Mouse (Mus musculus): ENCODE results near the gene Nostrin.

Nostrin gene

DNA sequence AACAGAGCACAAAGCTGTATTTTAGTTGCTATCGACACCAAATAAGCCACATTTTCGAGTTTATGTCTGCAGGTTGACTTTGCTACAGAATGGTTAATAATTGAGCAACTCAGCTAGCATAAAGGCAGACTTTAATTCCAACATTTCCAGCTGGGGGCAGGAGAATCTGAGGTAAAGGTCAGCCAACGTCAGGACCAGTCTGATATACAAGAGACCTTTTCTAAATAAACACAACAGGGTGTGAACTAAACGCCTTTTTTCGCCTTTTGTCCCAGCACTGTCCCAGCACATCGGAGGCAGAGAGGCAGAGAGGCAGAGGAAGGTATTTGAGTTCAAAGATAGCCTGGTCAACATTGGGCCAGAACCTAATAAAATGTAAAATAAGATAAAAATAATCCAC lies 69.6 kb downstream of the Nostrin start:
- no peak for DNase-seq (ENCODE audit: low spot score)

DNA sequence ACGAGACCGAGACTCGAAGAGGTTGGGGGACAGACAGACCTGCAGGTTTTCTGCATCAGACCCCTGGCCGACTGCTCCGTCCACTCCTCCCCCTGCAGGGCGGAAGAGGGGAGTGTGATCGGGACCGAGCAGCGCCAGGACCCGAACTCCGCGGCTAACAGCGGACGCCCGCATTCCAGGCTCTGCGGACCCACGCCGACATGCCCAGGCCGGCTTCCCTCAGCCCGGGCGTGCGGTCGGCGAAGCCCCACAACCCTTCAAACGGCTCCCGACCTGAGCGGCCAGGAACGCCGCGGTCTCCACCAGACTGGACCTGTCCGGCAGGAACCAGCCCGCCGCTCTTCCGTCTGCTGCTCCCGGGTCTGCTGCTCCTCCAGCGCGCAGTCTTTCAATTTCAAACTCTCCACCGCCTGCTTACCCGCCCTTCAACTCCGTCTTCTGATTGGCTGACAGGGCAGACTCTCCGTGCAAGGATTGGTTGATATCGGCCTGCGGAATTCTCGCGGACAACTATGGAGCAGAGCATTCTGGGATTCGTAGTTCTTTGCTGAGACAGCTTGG lies 70.3 kb downstream of the Nostrin start, which contains the start of gene Spc25:
Gene Spc25, minus strand, starts transcription at position 404 of the 561 bp plus-strand sequence.
- peak; percentile 84 for DNase-seq (ENCODE audit: low spot score)

- DNase-seq (ENCODE audit: low spot score), result no peak
These were observed 70.9 kb downstream of the Nostrin start for GRCm38 (mm10) chr2:69206523-69206922.

- no peak for DNase-seq (ENCODE audit: low spot score)
These were observed 74.1 kb downstream of the Nostrin start for GRCm38 (mm10) chr2:69209684-69210083.

DNA sequence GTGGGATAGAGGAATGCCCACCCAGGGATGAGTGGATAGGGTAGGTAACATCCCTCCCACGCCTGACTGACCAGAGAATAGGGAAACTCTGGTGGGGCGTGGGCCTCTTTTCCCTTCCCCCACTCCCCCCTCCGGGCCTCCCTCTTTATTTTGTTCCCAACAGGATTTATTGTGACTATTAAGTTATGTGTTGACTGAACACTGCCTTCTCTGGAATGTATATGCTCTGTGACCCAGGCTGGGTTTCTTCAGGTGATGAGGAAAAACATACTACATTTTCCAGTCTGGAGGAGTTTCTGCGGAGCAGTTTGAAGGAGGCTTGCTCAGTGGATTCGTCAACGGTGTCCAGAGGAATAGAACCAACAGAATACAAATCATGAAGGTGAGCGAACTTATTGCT lies 75.2 kb downstream of the Nostrin start, which contains the start of gene G6pc2:
Gene G6pc2, plus strand, starts transcription at position 301 of the 400 bp plus-strand sequence.
- no peak for DNase-seq (ENCODE audit: low spot score)

DNA sequence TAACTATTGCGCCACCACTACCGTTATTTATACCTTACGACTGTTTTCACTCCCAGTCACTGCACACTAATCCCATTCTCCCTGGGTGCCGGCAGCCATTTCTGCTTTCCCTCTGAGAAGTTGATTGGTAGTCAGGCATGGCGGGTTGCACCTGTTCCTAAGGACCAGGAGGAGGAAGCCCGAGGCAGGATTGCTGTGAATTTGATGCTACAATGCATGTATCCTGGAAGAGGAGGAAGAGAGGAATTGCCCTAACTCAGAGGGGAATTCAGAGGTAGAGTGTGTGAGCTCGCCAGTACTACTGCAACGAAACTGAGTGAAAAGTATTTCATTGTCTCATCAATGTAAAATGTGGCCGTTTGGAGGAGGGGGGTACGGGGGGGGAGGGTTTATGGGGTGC lies 77.1 kb downstream of the Nostrin start:
- no peak for DNase-seq (ENCODE audit: low spot score)

DNA sequence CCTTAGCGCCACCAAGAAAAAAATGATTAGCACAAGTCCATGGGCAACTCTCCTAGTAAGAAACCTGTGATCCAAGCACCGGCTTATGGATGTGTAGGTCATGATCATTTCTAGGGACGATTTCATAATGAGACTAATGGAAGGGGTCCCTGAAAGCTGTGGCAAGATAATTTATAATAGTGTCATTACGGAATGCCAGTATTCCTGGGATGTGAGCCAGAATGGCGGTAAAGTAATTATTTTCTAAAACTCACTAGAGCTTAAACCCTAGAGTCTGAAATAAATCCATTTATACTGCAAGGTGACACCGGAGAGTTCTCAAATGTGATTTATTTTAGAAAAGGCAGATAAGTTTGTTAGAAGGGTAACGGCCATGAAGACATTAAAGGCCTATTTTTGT lies 79.6 kb downstream of the Nostrin start:
- DNase-seq (ENCODE audit: low spot score), result no peak

- no peak for DNase-seq (ENCODE audit: low spot score)
These were observed 86.3 kb downstream of the Nostrin start for GRCm38 (mm10) chr2:69221868-69222416.

GRCm38 (mm10) chr2:69222815-69223214 lies 87.2 kb downstream of the Nostrin start:
- DNase-seq (ENCODE audit: low spot score), result no peak

DNA sequence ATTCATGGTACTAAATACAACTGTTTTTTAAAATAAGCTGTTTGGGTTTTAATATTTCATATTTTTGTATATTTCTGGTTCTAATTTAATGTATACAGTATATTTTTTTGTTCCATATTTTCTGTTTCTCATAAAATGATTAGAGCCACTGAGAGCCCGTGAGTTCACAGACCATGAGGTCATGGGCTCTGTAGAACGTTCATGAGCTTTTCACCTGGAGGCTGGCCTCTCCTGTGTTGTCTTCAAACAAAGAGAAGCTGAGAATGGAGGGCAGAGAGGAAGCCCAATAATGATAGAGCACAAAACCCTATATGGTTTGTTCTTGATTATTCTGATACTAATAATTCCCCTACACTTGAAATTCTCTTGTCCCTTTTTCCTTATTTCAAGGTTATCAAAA lies 89.1 kb downstream of the Nostrin start:
- no peak for DNase-seq (ENCODE audit: low spot score)

DNA sequence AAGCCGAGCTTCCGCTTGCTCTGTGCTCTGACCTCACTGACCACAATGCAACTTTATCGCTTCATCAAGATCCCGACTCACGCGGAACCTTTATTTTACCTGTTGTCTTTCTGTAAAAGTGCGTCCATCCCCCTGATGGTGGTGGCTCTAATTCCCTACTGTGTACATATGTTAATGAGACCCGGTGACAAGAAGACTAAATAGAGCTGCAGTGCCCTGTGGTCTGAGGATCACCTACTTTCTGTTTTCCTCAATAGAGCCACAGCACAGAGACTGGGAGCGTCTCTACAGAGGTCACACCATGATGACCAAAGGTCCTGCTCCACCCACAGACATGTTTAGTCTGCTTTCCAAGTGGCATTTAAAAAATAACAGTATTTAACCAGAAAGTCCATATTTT lies 91.3 kb downstream of the Nostrin start:
- DNase-seq (ENCODE audit: low spot score), result no peak

DNA sequence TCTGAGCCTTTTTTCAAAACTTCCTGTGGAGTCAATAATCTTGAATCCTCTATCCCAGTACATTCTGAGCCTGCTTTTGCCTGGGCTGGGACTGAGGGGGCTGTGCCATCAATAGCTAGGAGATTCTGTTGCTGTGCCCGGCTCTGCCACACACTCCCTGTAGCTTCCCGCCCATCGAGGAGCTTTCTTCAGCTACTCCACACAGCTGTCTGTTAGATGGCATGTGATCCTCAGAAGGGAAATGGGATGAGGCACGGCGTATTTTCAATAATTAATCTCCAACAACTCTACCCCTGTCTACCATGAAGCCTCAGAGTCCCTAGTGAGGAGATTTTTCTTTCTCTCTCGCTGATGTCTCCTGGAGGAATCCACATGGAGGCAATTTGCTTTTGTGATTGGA lies 93.0 kb downstream of the Nostrin start:
- no peak for DNase-seq (ENCODE audit: low spot score)

DNA sequence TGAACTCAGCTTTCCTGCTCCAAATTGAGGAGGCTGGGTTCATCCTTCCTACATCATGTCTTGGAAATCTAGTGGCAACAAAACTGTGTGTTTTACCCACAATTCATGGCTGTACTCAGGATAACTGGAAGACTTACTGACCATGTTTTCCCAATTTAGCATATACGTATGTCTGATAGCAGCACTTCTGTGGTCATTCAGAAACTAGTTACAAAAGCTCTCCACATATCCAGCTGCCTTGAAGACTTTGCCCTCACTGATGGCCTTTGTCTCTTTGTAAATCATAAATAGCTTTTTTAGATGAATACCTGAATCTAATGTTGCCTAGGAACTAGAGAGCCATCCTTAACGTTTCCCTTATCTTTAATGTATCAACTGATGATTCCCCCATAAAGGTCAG lies 94.5 kb downstream of the Nostrin start:
- no peak for DNase-seq (ENCODE audit: low spot score)

GRCm38 (mm10) chr2:69232101-69232500 lies 96.5 kb downstream of the Nostrin start:
- no peak for DNase-seq (ENCODE audit: low spot score)

GRCm38 (mm10) chr2:69234976-69235678 lies 99.5 kb downstream of the Nostrin start:
- no peak for DNase-seq (ENCODE audit: low spot score)
